ENCODE assay signal across 25 mouse cellular contexts in genomic region chr1:28841364-28841763, GRCm38 (mm10).
DNase-seq lines count a peak whose midpoint lies in the region; ATAC-seq and TF ChIP-seq lines count a peak whose summit lies in the region.
"Had no signal": no experiment of that assay in that cellular context is flagged by ENCODE, and none has a peak within 500 bp of the region (broad histone marks: within the 10 kb centered on the region; RNA-seq: fewer than 3 reads in every experiment).

No protein-coding gene starts in this region.

- no peaks in the 10 kb centered on the region for H3K79me2 ChIP-seq in C2C12 (ENCODE audit: control insufficient read depth, insufficient read depth)
- H3K79me2 ChIP-seq in myocyte (ENCODE audit: control insufficient read depth, insufficient read depth), result no peaks in the 10 kb centered on the region

- H3K4me2 ChIP-seq in myocyte (ENCODE audit: low read depth), result peak overlapping the region; percentile 24
- no peak overlapping the region for H3K4me2 ChIP-seq in forebrain, embryonic 12.5 days
- H3K4me2 ChIP-seq: embryonic facial prominence, embryonic 13.5 days; embryonic facial prominence, embryonic 15.5 days; forebrain, embryonic 13.5 days; forebrain, embryonic 15.5 days had no signal

- no peak for ATAC-seq in forebrain, embryonic 12.5 days (ENCODE audit: low FRiP score)
- ATAC-seq: activated CD4-positive, CD25-positive, alpha-beta regulatory T cell, adult 4 months; forebrain, embryonic 13.5 days; forebrain, embryonic 15.5 days; forebrain, postnatal 0 days; Patski had no signal

- TF ChIP-seq POLR2A in myocyte (IDR thresholded peaks at IDR 0.05; ENCODE audit: insufficient read length, low read depth), result no peak

- no peak for TF ChIP-seq CTCF in C2C12 (IDR thresholded peaks at IDR 0.05; ENCODE audit: control insufficient read depth, insufficient read depth, insufficient read length)

- H3K4me1 ChIP-seq in forebrain, embryonic 12.5 days, result no peaks in the 10 kb centered on the region
- H3K4me1 ChIP-seq: embryonic facial prominence, embryonic 13.5 days; embryonic facial prominence, embryonic 15.5 days; forebrain, embryonic 10.5 days; forebrain, embryonic 13.5 days; forebrain, embryonic 15.5 days had no signal

- H3K27me3 ChIP-seq in C2C12 (ENCODE audit: control insufficient read depth, insufficient read depth, insufficient read length) (no peaks in the 10 kb centered on the region), myocyte (ENCODE audit: control insufficient read depth, insufficient read depth, insufficient read length) (no peaks in the 10 kb centered on the region)
- H3K27me3 ChIP-seq in forebrain, embryonic 12.5 days, result no peaks in the 10 kb centered on the region
- H3K27me3 ChIP-seq: embryonic facial prominence, embryonic 13.5 days; embryonic facial prominence, embryonic 15.5 days; forebrain, embryonic 13.5 days; forebrain, embryonic 15.5 days; Patski had no signal

- peak; percentile 5 for DNase-seq in 3T3-L1 (ENCODE audit: low read depth, low spot score)
- no peak for DNase-seq in lung, postnatal 25 days (ENCODE audit: low spot score)
- DNase-seq in testis, postnatal 14 days (ENCODE audit: low spot score), result no peak
- DNase-seq: adrenal gland, adult 8-10 months; adrenal gland, postnatal 14 days; adrenal gland, postnatal 36 days; B cell, adult 2 months; cerebellum, adult 11-12 months; cerebellum, adult 8-10 months; cerebellum, adult 9-11 months; cerebellum, postnatal 14 days; cerebellum, postnatal 36 days; embryo, embryonic 11 days; forebrain, postnatal 0 days had no signal

- 86% methylated on average over 3 of the region's 3 CpGs for WGBS in forebrain, embryonic 12.5 days

- H3K4me3 ChIP-seq in C2C12 (ENCODE audit: insufficient read depth, poor library complexity, severe bottlenecking), result no peak overlapping the region
- no peak overlapping the region for H3K4me3 ChIP-seq in myocyte
- H3K4me3 ChIP-seq in forebrain, embryonic 12.5 days (replicated peaks), result no peak overlapping the region
- H3K4me3 ChIP-seq: embryonic facial prominence, embryonic 13.5 days; embryonic facial prominence, embryonic 15.5 days; erythroblast, embryonic 14.5 days; forebrain, embryonic 10.5 days; forebrain, embryonic 13.5 days; forebrain, embryonic 15.5 days had no signal

- no peak overlapping the region for H3K9ac ChIP-seq in forebrain, embryonic 12.5 days
- H3K9ac ChIP-seq: embryonic facial prominence, embryonic 13.5 days; embryonic facial prominence, embryonic 15.5 days; forebrain, embryonic 13.5 days; forebrain, embryonic 15.5 days; forebrain, postnatal 0 days had no signal

- H3K36me3 ChIP-seq in C2C12 (ENCODE audit: control insufficient read depth, insufficient read depth) (no peaks in the 10 kb centered on the region), myocyte (ENCODE audit: control insufficient read depth, insufficient read depth) (no peaks in the 10 kb centered on the region)
- no peaks in the 10 kb centered on the region for H3K36me3 ChIP-seq in forebrain, embryonic 12.5 days (replicated peaks)
- H3K36me3 ChIP-seq: embryonic facial prominence, embryonic 13.5 days; embryonic facial prominence, embryonic 15.5 days; forebrain, embryonic 10.5 days; forebrain, embryonic 15.5 days had no signal

- no peaks in the 10 kb centered on the region for H3K9me3 ChIP-seq in forebrain, embryonic 12.5 days
- H3K9me3 ChIP-seq: embryonic facial prominence, embryonic 13.5 days; embryonic facial prominence, embryonic 15.5 days; forebrain, embryonic 10.5 days; forebrain, embryonic 13.5 days; forebrain, embryonic 15.5 days had no signal

- no peaks in the 10 kb centered on the region for H3K79me3 ChIP-seq in C2C12 (ENCODE audit: low read depth)

- no peak overlapping the region for H3K27ac ChIP-seq in forebrain, embryonic 12.5 days
- H3K27ac ChIP-seq: embryonic facial prominence, embryonic 13.5 days; embryonic facial prominence, embryonic 15.5 days; forebrain, embryonic 10.5 days; forebrain, embryonic 13.5 days; forebrain, embryonic 15.5 days had no signal

- H3ac ChIP-seq in C2C12 (ENCODE audit: control insufficient read depth, insufficient read length, low read depth) (no peak overlapping the region), myocyte (ENCODE audit: control insufficient read depth, insufficient read length) (no peak overlapping the region)

TF ChIP-seq in C2C12, 6 proteins besides CTCF, POLR2A, EP300 and RAD21:
- TF ChIP-seq CEBPB (IDR thresholded peaks at IDR 0.05; ENCODE audit: low read depth) (peak; percentile 54), USF1 (IDR thresholded peaks at IDR 0.05; ENCODE audit: low read depth) (no peak)

TF ChIP-seq in myocyte, 11 proteins besides CTCF, POLR2A, EP300 and RAD21:
- TF ChIP-seq CEBPB (IDR thresholded peaks at IDR 0.05; ENCODE audit: insufficient read depth, poor library complexity, severe bottlenecking) (peak; percentile 44; the same call in 1 of the 2 replicates), MAX (IDR thresholded peaks at IDR 0.05; ENCODE audit: low read depth) (no peak)
